Mouse (Mus musculus): ENCODE results near the gene Galr2.

DNA sequence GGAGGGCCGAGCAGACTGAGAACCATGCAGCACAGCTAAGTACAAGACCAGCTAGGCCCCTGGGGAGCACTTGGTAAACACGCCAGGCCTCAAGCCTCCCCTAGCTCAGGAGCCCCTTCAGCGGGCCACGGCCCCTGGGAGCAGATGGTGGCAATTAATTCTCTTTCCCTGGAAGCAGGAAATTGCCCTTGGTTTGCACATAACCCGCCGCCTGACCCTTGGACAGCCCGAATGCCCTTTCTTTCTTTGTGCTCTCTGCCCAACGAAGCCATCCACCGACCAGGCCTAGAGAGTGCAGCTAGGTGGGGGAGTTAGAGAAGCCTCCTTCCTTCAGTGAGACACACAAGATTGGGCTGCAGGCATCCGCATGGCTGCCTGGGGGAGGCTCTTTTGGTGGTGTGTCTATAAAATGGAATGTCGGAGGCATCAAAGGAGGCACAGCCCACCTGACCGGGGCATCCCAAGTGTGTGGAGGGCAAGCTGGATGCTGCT is 38.9 kb upstream of the Galr2 start:
- TF ChIP-seq CTCF (IDR thresholded peaks at IDR 0.05; ENCODE audit: extremely low read depth, insufficient read length, insufficient replicate concordance, low read depth, low read length) (no peak), POLR2A (IDR thresholded peaks at IDR 0.05; ENCODE audit: low read depth, low read length) (no peak)

Measured in small intestine, adult 2 months (tissue).